Mouse (Mus musculus): ENCODE data around the gene Cdcp1. TPM values are rescaled to one million over a fixed set of nuclear protein-coding genes. Genes with fewer than 3 reads are reported as not detected.
A peak's percentile ranks its signal among the peaks of the same experiment; 100 is the strongest.

The Cdcp1 gene
- polyA plus RNA-seq, 1 experiment, result not detected

DNA sequence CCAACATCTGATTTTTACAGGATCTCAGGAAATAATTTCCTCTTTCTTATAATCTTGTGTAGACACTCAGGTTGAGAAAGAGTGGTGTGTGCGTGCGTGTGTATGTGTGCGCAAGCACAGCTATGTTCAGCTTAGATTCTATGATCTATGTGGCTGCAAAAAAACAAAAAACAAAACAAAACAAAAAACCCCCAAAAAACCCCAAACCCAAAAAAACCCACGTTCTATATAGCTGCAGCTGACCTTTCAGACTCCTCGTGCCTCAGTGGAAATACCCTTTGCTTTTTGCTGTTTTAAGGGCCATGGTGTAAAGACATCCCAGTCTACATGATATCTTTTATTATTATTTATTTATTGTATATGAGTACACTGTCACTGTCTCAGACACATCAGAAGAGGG is 25.4 kb upstream of the Cdcp1 start:
- no peak overlapping the region for H3K27ac ChIP-seq (ENCODE audit: insufficient read depth, low read length)
- H3K4me3 ChIP-seq (ENCODE audit: insufficient read depth, low read length), result no peak overlapping the region
- H3K4me1 ChIP-seq (ENCODE audit: control insufficient read depth, insufficient read depth, low read length), result peaks cover 19% of the 10 kb centered on the region
- TF ChIP-seq CTCF (IDR thresholded peaks at IDR 0.05; ENCODE audit: borderline replicate concordance, insufficient read depth, low read length) (no peak), POLR2A (IDR thresholded peaks at IDR 0.05; ENCODE audit: low read depth, low read length) (no peak)

DNA sequence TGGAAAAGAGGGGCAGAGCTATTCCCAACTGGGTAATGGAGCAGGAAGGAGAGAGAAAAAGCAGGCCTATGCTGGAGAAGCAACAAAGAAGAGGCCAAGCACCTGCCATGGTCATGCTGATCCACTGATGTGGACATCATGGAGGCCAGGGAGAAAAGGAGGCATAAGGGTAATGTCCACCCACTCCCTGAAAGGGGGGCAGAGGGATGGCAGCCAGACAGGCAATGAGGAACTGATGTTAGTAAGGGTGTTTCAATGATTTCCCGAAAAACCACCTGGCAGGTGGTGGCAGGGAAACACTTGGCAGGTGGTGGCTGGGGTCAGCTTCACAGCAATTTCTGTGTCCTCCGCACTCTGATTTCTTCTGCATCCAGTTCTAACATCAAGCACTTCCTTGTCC is 24.9 kb upstream of the Cdcp1 start:
- Histone ChIP-seq H3K27ac (ENCODE audit: insufficient read depth, low read length) (no peak overlapping the region), H3K4me1 (ENCODE audit: control insufficient read depth, insufficient read depth, low read length) (peaks cover 19% of the 10 kb centered on the region), H3K4me3 (ENCODE audit: insufficient read depth, low read length) (no peak overlapping the region)
- TF ChIP-seq CTCF (IDR thresholded peaks at IDR 0.05; ENCODE audit: borderline replicate concordance, insufficient read depth, low read length), result no peak
- TF ChIP-seq POLR2A (IDR thresholded peaks at IDR 0.05; ENCODE audit: low read depth, low read length), result no peak

DNA sequence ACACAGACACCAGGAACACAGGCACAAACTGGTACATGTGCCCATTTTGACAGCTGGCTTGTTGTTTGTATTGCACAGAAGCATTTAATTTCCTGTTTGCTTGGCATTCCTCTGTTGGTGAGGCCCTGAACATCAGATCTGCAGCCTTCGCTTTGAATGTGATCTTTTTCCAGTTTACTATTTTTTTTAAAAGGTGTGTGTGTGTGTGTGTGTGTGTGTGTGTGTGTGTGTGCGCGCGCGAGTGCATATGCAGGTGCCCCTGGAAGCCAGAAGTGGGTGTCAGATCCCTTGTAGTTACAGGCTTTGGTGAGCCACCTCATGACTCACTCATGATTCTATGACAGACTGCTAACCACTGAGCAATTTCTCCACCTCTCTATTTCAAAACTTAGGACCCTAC is 24.4 kb upstream of the Cdcp1 start:
- Histone ChIP-seq H3K4me3 (ENCODE audit: insufficient read depth, low read length) (no peak overlapping the region), H3K27ac (ENCODE audit: insufficient read depth, low read length) (no peak overlapping the region), H3K4me1 (ENCODE audit: control insufficient read depth, insufficient read depth, low read length) (peaks cover 19% of the 10 kb centered on the region)
- TF ChIP-seq POLR2A (IDR thresholded peaks at IDR 0.05; ENCODE audit: low read depth, low read length) (no peak), CTCF (IDR thresholded peaks at IDR 0.05; ENCODE audit: borderline replicate concordance, insufficient read depth, low read length) (no peak)

DNA sequence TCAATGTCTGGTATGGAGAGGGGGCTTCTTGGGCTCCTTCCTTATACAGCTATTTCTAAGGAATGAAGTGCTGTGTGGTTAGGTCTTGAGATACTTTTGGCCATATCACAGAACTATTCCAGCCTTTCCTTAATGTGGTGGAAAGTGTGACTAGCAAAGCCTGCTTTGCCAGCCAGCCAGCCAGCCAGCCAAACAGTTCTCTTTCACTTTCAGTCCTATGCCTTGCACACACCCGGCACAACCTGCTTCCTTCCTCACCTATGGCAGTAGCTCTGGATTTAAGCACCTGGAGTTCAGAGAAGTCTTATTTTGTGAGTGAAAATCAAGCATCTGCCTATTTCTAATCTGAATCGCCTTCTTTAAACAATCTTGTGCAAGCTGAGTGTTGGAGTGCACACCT is 23.8 kb upstream of the Cdcp1 start:
- TF ChIP-seq CTCF (IDR thresholded peaks at IDR 0.05; ENCODE audit: borderline replicate concordance, insufficient read depth, low read length) (no peak), POLR2A (IDR thresholded peaks at IDR 0.05; ENCODE audit: low read depth, low read length) (no peak)
- Histone ChIP-seq H3K27ac (ENCODE audit: insufficient read depth, low read length) (no peak overlapping the region), H3K4me3 (ENCODE audit: insufficient read depth, low read length) (no peak overlapping the region), H3K4me1 (ENCODE audit: control insufficient read depth, insufficient read depth, low read length) (peaks cover 19% of the 10 kb centered on the region)

DNA sequence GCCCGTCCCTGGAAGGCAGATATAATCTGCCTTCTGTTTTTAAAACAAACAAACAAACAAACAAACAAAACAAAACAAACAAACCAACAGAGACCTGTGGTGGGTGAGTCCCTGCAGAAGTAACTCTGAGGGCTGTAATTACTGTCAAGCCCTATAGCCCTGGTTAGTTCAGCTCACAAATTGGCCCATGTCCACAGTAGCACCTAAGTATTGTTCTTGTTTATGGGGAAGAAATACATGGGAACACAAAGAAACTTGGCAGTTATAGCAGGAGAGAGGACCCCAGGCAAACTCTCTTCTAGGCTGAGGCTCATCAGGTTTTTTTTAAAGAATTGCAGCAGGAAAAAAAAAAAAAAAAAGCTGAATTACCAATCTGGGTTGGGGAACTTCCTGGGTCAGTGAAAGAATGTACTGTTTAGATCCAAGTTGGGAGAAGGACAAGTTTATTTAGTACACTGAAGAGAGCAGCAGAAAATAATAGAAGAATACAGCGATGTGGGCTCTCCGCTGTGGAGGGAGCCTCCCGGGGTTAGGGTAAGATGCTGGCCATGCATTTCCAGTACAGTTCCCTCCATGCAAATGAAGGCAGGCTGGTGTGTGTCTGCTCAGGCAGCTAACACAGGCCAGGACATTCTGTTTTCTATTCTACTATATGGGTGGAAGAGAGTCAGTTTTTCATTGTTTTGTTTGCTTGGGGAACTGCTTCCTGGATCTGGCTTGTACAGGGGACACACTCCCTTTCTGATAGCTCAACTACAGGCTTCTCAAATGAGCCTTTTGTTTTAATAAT is 22.6 kb upstream of the Cdcp1 start:
- Histone ChIP-seq H3K4me1 (ENCODE audit: control insufficient read depth, insufficient read depth, low read length) (peaks cover 10% of the 10 kb centered on the region), H3K27ac (ENCODE audit: insufficient read depth, low read length) (peak overlapping the region; percentile 78), H3K4me3 (ENCODE audit: insufficient read depth, low read length) (no peak overlapping the region)
- TF ChIP-seq POLR2A (IDR thresholded peaks at IDR 0.05; ENCODE audit: low read depth, low read length) (no peak; the same call in 1 of the 2 replicates), CTCF (IDR thresholded peaks at IDR 0.05; ENCODE audit: borderline replicate concordance, insufficient read depth, low read length) (no peak)

DNA sequence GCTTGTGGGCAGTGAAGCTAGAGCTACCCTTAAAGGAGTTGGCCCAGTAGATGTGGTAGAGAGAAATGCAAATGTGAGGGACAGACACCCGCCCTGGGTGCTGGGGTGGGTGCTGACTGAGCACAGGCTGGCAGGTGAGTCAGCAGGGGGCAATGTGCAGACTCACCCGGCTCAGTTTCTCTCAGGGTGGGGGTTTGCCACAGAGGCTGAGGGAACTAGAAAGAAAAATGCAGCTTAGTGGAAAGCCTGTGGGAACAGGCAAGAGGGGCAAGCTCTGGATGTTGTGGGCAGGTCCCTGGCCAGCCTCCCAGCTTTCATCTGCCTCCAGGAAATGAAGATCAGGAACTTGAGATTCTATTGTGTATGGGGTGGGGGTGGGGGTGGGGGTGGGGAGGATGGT is 21.9 kb upstream of the Cdcp1 start:
- Histone ChIP-seq H3K4me1 (ENCODE audit: control insufficient read depth, insufficient read depth, low read length) (peaks cover 10% of the 10 kb centered on the region; the same call in 1 of the 2 replicates), H3K4me3 (ENCODE audit: insufficient read depth, low read length) (no peak overlapping the region), H3K27ac (ENCODE audit: insufficient read depth, low read length) (peak overlapping the region; percentile 50)
- TF ChIP-seq POLR2A (IDR thresholded peaks at IDR 0.05; ENCODE audit: low read depth, low read length), result no peak

DNA sequence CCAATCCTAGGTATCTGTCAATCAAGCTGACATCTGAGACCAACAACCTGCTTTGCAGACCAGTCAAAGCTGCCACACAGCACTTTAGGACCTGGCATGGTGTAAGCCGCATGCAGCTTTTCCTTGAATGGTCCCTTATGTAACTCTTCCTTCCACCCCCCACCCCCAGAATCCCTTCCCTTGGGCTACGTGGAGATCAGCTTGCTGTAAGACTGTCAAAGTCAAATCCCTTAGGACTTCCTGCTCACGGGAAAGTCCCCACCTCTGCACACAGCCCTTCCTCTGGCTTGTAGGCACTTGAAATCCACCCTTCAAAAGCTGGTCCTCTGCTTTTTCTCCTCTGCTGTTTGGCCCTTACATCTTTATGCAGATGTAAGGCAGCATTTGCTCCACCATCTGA is 19.8 kb upstream of the Cdcp1 start:
- Histone ChIP-seq H3K4me1 (ENCODE audit: control insufficient read depth, insufficient read depth, low read length) (peaks cover 10% of the 10 kb centered on the region; the same call in 1 of the 2 replicates), H3K27ac (ENCODE audit: insufficient read depth, low read length) (no peak overlapping the region), H3K4me3 (ENCODE audit: insufficient read depth, low read length) (no peak overlapping the region)
- no peak for TF ChIP-seq POLR2A (IDR thresholded peaks at IDR 0.05; ENCODE audit: low read depth, low read length)
- TF ChIP-seq CTCF (IDR thresholded peaks at IDR 0.05; ENCODE audit: borderline replicate concordance, insufficient read depth, low read length), result no peak

DNA sequence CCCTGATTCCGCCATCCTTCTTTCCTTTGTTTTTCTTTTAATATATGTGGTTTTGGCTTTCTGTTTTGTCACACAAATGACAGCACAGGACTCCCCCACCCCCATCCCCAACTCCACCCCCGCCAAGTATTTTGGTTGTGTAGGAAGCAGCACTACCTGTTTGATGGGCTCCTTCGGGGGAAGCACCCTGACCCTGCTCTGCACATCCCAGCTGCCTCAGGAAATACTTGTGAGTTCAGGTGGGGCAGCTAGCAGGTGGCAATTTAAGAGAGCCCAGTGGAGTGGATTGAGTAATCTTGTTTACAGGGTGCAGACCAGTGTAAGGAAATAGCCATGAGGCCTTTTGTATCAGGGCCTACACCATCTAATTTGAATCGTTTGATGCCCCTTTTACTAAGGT is 14.0 kb upstream of the Cdcp1 start:
- Histone ChIP-seq H3K4me3 (ENCODE audit: insufficient read depth, low read length) (no peak overlapping the region), H3K4me1 (ENCODE audit: control insufficient read depth, insufficient read depth, low read length) (no peaks in the 10 kb centered on the region), H3K27ac (ENCODE audit: insufficient read depth, low read length) (no peak overlapping the region)
- no peak for TF ChIP-seq POLR2A (IDR thresholded peaks at IDR 0.05; ENCODE audit: low read depth, low read length)
- TF ChIP-seq CTCF (IDR thresholded peaks at IDR 0.05; ENCODE audit: borderline replicate concordance, insufficient read depth, low read length), result no peak

DNA sequence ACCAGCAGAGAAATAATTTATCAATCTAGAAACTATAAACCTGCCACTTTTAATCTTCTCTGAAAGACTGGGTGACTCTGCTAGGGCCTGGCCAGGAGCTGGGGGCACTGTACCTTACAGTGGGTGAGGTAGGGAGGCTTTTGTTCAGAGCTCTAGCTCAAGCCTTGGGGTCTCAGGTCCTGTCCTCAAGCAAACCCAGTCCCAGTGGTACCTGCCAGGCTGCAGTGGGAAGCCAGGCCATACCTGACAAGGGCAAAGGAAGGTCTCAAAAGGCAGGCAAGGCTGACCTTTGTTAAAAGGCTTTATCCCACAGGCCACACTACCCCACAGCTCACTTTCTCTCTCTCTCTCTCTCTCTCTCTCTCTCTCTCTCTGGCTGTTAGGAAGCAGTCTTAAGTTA is 12.8 kb upstream of the Cdcp1 start:
- Histone ChIP-seq H3K4me1 (ENCODE audit: control insufficient read depth, insufficient read depth, low read length) (no peaks in the 10 kb centered on the region), H3K4me3 (ENCODE audit: insufficient read depth, low read length) (no peak overlapping the region), H3K27ac (ENCODE audit: insufficient read depth, low read length) (no peak overlapping the region)
- TF ChIP-seq POLR2A (IDR thresholded peaks at IDR 0.05; ENCODE audit: low read depth, low read length) (no peak), CTCF (IDR thresholded peaks at IDR 0.05; ENCODE audit: borderline replicate concordance, insufficient read depth, low read length) (no peak)

DNA sequence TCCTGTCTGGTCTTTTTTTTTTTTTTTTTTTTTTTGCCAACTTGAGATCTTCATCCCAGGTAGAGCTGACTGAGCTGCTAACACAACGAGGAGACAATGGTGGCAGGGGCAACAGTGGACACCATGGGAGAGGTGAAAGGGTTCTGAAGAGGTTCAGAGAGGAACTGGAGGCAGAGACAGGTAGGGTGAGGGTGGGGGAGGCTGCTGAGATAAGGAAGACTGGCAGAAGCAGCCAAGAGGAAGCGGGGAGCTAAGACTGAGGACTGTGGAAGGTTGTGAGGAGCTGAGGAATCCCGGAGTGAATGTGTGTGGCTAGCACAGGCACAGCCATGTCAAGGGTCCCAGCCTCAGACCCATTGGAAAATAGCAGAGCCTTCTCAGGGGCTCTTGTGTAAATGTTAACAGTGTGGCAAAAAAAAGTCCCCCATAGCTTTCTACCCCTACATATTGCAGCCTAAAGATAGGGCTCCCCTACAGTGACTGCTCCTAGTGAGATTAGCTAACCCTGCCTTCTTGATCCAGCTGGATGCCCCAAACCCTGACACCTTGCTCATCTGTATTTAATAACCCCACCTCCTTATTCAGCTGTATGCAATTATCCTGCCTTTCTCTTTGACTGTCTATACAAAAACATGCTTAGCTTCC is 11.4 kb upstream of the Cdcp1 start:
- H3K27ac ChIP-seq (ENCODE audit: insufficient read depth, low read length), result no peak overlapping the region
- no peak overlapping the region for H3K4me3 ChIP-seq (ENCODE audit: insufficient read depth, low read length)
- TF ChIP-seq CTCF (IDR thresholded peaks at IDR 0.05; ENCODE audit: borderline replicate concordance, insufficient read depth, low read length), result no peak
- no peak for TF ChIP-seq POLR2A (IDR thresholded peaks at IDR 0.05; ENCODE audit: low read depth, low read length)
- no peaks in the 10 kb centered on the region for H3K4me1 ChIP-seq (ENCODE audit: control insufficient read depth, insufficient read depth, low read length)
